Mouse (Mus musculus) T-helper 1 cell (primary cell): ENCODE measurements around the gene Vcp.
"Not testable (repeated sequence)": the region's sequence is repeated elsewhere in the genome, so short reads cannot be mapped to it uniquely, and the experiment has no call there.

Experiments
- in situ Hi-C: fragments of 300-600 bp; cut with MboI, MseI; formaldehyde crosslinking; loops from one replicate; pipeline ENCODE4 v1.15.1; 2025; ENCODE audit warnings: high pct_unique_total_duplicates

Vcp gene

DNA sequence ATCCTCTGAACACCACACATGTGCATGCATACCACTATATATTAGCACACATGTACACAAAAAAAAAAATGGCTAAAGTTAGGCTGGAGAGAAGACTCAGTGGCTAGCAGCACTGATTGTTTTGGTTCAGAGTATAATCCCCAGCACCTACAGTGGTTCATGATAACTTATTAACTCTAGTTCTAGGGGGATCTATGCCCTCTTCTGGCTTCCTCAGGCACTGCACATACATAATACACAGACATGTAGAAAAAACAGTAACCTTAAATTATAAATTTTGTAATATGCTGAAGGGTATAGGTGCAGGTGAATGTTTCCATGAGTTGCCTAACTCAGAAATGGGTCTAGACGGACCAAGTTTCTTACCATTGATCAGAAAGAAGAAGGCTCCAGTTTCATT is 12.0 kb downstream of the Vcp start:
- in situ Hi-C loops = no loop called here

- in situ Hi-C loops = not testable (repeated sequence)
Measured at GRCm38 (mm10) chr4:42980467-42980866, 19.8 kb downstream of the Vcp start.

DNA sequence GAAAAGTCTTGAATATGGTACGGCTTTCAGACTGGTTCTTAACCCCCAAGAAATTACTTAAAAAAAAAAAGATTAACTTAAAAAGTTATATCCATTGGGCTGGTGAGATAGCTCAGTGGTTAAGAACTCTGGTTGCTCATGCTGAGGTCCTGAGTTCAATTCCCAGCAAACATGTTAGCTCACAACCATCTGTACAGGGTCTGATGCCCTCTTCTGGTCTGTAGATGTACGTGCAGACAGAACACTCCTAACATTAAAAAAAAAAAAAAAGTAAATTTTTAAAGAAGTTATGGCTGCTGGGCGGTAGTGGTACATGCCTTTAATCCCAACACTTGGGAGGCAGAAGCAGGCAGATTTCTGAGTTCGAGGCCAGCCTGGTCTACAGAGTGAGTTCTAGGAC is 22.2 kb downstream of the Vcp start:
- in situ Hi-C loops = no loop called here

DNA sequence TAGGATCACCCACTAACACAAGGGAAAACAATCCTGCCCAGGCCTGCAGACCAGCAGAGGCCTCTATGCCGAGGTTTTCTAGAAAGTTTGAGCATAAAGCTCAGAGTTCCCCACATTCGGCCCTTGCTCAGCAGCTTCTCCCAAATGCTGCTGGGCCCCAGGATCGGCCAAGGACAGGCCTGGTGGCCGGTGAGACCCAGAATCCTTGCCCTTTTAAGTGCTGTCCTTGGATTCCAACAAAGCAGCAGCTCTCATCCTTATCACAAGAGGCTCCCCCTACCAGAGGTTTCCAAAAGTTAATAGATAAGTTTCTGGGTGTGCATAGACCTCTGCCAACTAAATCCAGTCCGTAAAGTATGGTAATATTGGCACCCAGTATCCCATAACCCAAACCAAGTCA is 26.4 kb downstream of the Vcp start:
- in situ Hi-C loops = no loop called here

- in situ Hi-C loops = no loop called here
Measured at GRCm38 (mm10) chr4:42972952-42973351, 27.4 kb downstream of the Vcp start.

DNA sequence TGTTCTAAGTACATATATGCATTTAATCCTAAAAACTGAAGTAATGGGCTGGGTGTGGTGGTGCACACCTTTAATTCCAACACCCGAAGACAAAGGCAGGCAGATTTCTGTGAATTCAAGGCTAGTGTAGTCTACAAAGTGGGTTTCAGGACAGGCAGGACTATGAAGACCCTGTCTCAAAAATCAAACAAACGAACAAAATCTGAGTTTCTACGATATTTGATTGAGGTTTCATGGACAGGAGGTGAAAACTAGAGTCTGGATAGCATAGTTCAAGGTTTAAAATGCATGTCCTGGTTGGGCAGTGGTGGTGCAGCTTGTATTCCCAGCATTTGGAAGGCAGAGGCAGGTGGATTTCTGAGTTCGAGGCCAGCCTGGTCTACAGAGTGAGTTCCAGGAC is 31.0 kb downstream of the Vcp start, which contains the start of gene 1700022I11Rik:
1700022I11Rik (plus strand) TSS at position 301 of the 400 bp plus-strand sequence.
- in situ Hi-C loops = no loop called here

DNA sequence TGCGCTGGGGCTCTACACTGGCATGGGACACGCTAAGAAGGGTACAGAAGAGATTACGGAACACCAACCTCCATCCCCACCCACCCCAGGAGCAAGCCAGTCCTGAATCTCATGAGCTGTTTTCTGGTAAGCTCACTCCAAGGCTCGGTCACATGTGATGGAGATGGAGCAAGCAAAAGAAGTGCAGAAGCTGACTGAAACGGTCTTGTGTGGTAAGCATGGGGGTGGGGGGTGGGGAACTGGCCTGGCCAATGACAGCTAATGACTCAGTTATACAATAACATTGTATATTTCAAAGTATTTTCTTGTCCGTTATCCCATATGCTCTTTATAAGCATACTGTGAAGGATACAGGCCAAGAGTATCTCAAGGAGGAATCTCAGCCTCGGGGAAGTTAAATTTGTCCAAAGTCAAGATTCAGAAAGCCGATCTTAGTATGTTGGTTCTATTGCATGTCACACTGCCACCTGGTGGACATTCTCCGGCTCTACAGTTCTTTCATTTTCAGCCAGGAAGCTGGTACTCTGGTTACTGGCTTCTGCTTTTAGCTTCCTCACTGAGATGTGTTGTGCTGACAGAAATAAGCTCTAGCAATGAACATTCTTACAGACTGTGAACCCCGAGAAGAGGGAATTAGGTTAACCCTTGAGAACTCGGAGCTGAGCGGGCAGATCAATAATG is 35.1 kb downstream of the Vcp start:
- in situ Hi-C loops = no loop called here

- in situ Hi-C loops = loop anchor here (5.0 kb wide), 1 partner anchor 86 kb away; no protein-coding TSS in a partner anchor
Measured at GRCm38 (mm10) chr4:42963480-42963879, 36.8 kb downstream of the Vcp start.

- in situ Hi-C loops = loop anchor here (5.0 kb wide), 1 partner anchor 84 kb away; no protein-coding TSS in a partner anchor
Measured at GRCm38 (mm10) chr4:42961592-42961991, 38.7 kb downstream of the Vcp start.

DNA sequence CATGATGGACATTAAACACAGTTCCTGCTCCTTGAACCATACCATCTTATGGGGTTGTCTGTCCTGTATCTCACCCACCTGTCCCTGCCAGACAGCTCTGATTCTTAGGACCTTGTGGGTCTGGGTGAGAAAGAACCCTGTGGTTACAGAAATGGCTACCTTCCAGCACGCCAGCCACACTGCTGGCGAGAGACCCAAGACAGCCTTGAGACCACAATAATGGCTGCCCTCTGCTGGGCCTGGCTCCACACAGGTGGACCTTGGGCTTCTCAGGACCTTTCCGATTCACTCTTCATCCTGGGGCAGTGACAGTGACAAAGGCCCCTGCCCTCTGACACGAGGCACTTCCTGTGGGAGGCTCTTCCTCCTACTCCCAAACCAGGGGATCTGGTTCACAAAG is 40.9 kb downstream of the Vcp start:
- in situ Hi-C loops = no loop called here

DNA sequence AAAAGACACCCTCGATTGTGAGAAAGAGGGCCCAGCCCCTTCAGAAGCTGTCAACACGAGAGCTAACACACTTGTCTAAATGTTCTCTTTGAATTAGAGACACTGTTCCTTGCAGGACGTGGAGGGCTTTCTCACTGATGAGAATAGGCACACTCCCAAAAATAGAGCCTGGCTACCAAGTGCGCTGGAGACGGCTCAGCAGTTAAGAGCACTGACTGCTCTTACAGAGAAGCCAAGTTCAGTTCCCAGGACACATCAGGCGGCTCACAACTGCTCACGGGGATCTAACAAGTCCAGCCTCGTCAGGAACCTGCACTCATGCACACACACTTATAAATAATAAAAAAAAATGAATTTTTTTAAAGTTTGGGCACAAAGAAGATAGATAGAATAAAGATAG is 41.4 kb downstream of the Vcp start:
- in situ Hi-C loops = no loop called here

DNA sequence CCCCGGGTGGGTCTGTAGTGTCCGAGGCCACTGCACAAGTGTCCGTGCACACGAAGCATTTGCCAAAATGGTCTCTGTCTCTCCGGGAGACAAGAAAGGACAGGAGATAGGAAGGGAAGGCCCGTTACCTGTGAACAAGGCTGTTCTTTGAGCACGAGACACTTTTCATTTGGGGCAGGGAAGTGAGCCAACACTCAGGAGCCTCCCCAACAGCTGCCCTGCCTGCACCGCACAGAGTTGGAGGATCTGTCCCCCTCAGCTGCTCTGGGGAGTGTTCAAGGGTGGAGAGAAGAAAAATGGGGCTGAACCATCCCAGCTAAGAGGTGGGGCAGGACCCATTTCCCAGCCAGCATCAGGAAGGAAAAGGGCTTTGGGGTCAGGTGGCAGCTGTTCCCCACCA is 42.3 kb downstream of the Vcp start:
- in situ Hi-C loops = no loop called here

DNA sequence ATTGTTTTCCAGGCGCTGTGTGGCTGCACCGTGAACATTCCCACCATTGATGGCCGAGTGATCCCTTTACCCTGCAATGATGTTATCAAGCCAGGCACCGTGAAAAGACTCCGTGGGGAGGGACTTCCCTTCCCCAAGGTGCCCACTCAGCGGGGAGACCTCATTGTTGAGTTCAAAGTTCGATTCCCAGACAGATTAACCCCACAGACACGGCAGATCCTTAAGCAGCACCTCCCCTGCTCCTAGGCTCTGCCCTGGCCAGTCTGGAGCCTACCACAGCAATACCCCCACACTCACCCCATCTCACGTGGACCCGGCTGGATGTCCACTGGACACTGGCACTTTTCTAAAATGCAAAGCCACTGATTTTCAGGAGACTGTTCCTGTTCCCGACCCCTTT is 43.0 kb downstream of the Vcp start:
- in situ Hi-C loops = no loop called here

- in situ Hi-C loops = no loop called here
Measured at GRCm38 (mm10) chr4:42956581-42956980, 43.7 kb downstream of the Vcp start.

- in situ Hi-C loops = no loop called here
Measured at GRCm38 (mm10) chr4:42955200-42955599, 45.1 kb downstream of the Vcp start.

DNA sequence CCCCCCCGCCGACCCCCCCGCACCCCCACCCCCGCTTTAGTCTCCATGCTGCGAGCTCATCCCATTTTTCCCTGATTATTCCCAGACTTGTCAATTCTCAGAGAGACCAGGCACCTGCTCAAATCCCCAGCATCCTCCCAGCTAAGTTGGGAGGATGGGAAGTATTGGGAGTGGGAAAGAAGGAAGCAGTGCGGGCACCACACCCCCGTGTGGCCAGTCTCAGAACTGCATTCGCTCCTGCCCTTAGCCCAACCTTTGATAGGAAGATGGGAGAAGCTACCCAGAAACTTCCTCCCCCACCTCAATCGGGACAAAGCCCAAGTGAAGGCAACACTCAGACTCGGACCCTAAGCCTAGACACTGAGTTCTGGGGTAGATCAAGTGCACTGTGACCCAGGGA is 46.0 kb downstream of the Vcp start:
- in situ Hi-C loops = no loop called here

GRCm38 (mm10) chr4:42953435-42954094 is 46.7 kb downstream of the Vcp start:
- in situ Hi-C loops = no loop called here

GRCm38 (mm10) chr4:42952563-42952962 is 47.7 kb downstream of the Vcp start:
- in situ Hi-C loops = no loop called here

DNA sequence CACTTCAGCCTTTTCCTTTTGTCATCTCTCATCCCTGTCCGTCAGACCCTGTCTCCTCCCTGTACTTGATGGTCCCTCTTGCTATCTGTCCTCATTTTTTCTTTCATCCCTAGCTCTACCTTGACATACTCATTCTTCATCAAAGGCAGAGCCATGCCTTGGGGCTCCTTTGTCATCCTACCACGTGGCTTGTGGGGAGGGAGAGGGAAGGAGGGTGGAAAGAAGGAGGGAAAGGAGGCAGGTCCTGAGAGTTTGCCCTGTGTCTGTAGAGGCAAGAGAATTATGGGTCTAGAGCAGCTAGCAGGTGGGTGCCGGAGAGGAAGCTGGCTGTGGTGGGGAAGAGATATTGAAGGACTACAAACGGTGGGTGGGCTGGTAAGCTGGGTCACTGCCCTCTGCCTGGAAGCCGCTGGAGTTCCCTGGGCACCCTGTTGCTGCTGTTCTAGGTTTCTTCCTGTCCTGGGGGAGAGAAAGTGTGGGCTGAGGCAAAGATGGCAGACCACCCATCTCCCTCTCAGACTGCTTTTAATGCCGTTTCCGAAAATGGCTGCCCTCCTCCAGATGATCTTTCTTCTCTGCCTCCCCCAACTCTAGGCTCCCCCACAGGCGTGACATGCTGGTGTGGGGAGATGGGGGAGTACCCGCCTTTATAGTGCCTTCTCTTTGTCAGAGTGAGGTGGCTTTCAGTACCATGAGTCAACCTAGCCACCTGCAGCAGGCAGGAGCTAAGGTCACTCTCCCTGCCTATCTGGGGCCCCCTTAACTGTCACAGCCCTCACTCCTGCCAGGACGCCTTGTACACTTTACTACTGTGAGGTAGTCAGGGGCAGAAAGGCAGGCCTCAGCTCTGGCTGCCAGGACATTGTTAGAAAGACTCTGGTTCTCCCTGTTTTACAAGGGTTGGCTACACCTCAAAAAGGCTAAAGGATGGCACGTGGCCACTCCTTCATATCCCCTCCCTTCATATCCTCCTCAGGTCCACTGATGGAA is 48.8 kb downstream of the Vcp start:
- in situ Hi-C loops = no loop called here

- in situ Hi-C loops = no loop called here
Measured at GRCm38 (mm10) chr4:42950065-42950558, 50.2 kb downstream of the Vcp start.

- in situ Hi-C loops = loop anchor here (10.0 kb wide), 2 partner anchors 1205 to 1215 kb away; partner anchors contain the start of gene Arid3c
Measured at GRCm38 (mm10) chr4:42949676-42950051, 50.6 kb downstream of the Vcp start, which contains the start of gene Dnajb5. Gene Dnajb5 (plus strand): TSS chr4:42949814.
